Mouse (Mus musculus) spleen, postnatal 36 days (tissue): ENCODE data around the gene Dgke.
"Not testable (repeated sequence)": the region's sequence is repeated elsewhere in the genome, so short reads cannot be mapped to it uniquely, and the experiment has no call there.

ENCODE experiments used
- DNase-seq, 2 experiments: peaks; one replicate each; pipeline ENCODE4 v3.0.0; 2022; ENCODE audit warnings: low spot score in 2 of 2, mixed read lengths in 1 of 2

Dgke gene

GRCm38 (mm10) chr11:89066750-89067149, at the start of gene Dgke:
Dgke (minus strand) TSS chr11:89066850.
- DNase-seq: no peak

DNA sequence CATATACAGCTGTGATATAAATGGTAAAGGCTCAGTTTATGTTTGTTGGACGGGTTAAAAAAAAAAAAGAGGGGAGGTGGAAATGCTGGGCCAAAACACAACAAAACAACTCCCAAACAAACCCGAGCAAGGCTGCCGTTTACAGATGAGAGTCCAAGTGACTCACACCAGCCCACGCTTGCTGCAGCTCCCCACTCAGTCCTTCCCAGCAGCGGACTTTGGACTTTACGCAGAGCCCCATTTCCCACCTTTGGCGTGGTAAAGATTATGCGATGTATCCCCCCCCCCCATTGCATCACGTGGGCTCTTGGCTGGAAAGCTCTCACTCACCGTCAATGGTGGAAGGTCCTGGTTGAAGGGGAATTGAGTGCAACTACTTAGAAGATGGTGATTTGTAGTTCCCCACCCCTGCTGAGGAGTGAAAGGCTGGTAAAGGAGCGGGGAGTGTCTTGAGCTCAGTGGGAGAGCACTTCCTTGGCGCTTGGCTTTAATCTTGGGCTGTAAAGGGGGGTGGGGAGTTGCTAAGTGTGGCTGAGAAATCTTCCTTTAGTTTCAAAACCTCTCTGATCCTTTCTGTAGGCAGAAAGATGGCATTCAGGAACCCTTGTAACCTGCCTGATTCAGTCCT, 40.6 kb upstream of the Dgke start:
- no peak for DNase-seq

- peak; percentile 39 to 57 for DNase-seq
These were observed 39.2 kb upstream of the Dgke start for GRCm38 (mm10) chr11:89105823-89106222.

DNA sequence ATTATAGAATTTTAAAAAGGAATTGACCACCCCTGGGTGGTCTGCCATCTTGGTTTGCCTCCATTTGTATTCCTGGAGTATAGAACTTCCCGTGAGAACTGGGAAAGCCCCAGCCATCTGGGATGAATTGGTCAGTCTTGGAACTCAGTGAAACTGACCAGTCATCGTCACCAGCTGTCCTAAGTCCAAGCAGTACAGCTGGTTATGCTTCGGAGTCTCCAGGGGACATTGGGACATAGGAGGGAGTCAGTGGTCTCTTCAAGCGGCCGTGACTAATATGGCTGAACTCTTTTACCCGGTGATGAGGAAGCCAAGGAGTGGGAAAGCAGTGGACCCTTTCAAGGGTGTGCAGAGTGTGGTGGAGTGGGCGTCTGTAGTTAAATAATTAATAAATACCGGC, 38.6 kb upstream of the Dgke start:
- DNase-seq: no peak

DNA sequence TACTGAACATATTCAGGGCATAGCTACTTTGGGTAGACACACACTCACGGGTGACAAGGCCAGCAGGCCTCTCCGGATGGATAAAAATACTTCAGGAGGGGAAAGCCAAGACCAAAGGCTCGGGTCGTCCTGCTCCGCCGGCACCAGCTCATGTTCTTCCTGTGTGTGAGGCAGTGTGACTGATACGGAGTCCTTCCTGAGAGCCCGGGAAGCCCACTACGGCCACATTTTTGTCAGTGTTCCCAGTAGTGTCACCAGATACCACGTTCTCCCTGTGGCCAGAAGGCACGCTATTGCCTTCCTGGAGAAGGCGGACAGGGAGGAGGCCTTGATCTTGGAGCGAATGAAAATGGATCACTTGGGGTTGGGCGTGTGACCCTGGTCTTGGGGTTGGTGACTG, 36.5 kb upstream of the Dgke start:
- no peak for DNase-seq

DNA sequence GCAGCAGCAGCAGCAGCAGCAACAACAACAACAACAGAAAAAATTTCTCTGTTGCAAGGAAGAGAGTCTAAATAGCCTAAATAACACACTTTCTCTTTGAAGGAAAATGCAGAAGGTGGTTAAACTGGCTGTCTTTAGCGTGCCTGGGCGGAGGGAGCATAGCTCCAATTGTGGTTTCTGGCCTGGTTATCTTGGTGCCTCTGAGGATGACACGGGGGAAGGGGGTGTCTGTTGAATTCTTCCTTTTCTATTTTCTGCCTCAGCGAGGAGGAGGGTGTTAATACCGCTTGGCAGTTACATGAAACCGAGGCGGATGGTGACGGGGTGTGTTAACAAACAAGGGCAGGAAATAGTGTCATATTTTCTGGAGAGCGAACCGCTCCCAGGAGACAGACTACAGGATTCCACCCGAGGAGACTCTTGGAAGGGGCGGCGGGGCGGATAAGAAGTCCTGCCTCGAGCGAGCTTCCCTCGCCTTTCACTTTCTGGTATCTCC, 34.2 kb upstream of the Dgke start:
- DNase-seq: no peak

DNA sequence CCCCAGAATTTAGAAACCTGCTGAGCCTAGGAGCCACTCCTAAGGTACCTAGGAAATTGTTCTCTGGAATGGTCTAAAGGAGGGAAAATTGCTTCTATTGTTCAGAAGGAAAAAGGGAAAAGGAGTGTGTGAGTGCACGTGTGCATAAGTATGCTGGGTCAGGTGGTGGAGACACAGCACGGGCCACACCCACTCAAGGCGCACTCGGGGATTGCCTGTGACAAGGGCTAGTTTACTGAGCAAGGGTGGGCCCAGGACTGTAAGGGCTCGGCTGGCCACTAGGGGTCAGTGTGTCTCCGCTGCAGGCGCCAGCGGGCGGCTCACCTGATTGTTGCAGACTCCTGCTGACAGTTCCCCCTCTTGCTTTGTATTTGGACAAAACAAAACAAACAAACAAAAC, 33.8 kb upstream of the Dgke start:
- peak; percentile 84 to 86 for DNase-seq

DNA sequence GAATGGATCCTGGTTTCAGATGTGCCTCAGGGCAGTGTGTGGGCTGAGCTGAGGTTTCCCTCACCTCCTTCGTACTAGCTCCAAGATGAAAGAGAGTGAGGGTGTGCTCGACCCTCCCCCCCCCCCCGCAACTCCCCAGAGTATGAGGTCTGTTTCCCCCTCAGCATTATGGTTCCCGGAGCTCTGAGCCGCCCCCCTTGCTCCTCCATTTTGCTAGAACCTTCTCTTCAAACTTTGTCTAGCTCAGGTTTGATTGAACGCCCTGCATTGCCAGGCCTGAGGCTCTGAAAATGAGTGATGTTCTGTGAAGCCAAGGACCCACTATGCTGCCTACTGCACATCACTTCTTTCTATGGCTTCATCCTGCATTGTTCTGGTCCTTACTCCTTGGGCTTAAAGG, 32.3 kb upstream of the Dgke start:
- no peak for DNase-seq

DNA sequence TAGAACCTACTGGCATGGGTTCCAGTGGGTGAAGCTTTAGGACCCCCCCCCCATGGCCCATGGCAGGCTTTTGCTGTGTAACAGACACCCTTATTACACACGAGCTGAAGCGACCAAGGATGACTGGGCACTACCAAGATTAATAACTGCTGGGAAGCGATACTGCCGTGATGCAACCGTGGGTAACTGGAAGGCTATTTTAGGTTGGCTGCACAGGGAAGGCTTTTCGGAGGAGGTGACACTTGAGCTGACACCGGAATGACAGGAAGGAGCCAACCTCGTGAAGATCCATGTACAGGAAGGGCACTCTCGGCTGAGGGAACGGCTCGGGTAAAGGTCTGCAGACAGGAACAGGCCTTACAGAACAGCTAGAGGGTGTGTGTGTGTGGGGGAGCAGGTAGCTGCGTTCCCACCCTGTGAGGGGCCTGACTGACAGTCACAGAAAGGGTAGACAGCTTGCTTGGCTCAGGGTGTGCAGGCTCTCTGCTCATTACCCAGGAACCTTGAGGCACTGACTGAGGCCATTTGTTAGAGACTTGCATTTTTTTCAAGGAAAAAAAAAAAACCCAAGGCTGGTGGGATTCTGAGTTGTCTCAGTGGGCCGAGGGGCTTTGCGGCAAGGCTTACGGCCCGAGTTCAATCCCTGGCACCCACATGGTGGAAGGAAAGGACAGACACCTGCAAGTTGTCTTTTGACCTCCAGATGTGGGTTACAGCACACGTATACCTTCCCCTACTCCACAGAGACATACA, 31.6 kb upstream of the Dgke start:
- no peak for DNase-seq

- DNase-seq: not testable (repeated sequence)
These were observed 30.6 kb upstream of the Dgke start for GRCm38 (mm10) chr11:89097292-89097691.

GRCm38 (mm10) chr11:89095306-89095705, 28.7 kb upstream of the Dgke start:
- no peak for DNase-seq

DNA sequence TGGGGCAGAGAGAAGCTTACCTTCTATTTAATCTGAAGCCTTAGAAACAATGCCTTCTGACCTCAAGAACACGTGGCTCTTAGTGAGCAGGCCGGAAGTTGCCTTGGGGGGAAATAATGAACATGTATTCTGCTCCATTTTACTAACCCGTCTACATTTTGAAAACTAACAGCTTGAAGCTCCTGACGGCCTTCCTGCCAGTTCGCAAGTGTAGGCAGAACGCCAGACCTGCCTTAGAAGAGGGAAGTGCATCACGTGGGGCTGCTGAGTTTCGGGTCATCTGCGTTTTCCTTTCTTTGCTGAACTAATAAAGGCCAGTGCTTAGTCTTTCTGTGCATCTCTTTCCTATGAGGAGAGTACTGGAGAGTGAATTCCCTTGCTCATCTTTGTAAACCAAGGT, 26.1 kb upstream of the Dgke start:
- DNase-seq: peak; percentile 82 to 83

GRCm38 (mm10) chr11:89090359-89090758, 23.7 kb upstream of the Dgke start:
- not testable (repeated sequence) for DNase-seq

DNA sequence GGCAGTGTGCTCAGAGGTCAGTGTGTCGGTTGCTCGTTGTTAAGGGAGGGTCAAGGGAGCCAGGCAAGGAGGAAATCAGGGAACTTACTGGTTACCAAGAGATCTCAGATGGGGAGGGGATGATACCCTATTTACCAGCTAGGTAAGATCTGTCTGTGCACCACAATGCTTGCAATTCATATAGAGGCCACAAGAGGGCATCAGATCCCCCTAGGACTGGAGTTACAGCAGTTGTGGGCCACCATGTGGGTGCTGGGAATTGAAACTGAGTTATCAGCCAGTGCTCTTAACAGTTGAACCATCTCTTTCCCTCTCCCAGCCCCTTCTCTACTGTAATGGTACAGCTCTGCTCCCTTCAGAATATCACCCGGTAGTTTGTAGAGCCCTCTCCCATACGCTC, 22.1 kb upstream of the Dgke start:
- no peak for DNase-seq

DNA sequence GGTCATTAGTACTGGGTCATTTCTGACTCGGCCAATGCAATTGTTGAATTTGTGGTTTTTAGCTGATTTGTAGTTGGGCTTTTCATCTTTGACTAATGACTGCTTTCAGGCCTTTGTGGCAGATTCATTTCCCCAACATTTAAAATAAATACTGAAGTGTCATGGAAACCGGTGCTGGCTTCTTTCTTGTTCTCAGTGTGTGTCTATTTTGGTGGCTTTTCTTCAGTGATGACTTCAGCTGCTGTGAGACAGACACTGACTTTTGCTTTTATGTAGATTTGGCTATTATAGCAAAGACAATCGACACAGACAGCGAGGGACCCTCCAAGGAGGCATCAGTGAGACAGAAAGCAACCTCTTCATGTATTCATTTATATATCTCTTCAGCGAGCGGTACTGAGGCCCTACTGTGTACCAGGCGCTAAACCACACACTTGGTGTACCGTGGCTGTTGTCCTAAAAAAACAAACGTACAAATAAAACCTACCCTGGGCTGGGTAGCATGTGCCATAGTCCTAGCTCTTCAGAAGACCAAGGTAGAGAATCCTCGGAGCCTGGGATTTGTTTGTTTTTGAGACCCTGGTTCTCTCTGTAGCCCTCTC, 19.7 kb upstream of the Dgke start:
- no peak for DNase-seq

DNA sequence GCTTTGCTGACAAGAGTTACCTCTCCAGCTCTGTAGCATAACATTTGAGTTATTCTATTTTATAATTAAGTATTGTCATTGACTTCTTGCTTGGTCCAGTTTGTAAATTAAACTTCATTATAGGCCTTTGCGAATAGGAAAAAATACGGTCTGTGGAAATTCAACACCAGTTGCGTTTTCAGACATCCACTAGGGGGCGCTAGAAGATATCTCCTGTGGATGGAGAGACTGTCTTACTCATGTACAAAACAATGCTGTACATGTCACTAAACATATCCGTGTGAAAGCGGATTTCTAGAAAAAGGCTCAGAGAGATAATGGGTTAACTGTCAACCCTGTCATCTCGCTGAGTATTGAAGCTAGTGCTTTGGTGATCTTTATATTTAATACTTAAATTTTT, 18.0 kb upstream of the Dgke start:
- peak; percentile 53 to 74 for DNase-seq

DNA sequence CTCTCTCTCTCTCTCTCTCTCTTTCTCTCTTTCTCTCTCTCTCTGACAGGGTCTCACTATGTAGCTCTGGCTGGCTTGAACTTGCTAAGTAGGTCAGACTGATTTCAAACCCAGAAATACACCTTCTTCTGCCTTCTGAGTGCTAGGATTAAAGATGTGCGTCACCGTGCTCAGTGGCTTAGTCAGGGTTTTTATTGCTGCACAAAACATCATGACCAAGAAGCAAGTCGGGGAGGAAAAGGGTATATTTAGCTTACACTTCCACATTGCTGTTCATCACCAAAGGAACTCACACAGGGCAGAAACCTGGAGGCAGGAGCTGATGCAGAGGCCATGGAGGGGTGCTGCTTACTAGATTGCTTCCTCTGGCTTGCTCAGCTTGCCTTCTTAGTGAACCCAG, 16.0 kb upstream of the Dgke start:
- DNase-seq: not testable (repeated sequence)

- DNase-seq: not testable (repeated sequence)
These were observed 15.3 kb upstream of the Dgke start for GRCm38 (mm10) chr11:89081906-89082305.

DNA sequence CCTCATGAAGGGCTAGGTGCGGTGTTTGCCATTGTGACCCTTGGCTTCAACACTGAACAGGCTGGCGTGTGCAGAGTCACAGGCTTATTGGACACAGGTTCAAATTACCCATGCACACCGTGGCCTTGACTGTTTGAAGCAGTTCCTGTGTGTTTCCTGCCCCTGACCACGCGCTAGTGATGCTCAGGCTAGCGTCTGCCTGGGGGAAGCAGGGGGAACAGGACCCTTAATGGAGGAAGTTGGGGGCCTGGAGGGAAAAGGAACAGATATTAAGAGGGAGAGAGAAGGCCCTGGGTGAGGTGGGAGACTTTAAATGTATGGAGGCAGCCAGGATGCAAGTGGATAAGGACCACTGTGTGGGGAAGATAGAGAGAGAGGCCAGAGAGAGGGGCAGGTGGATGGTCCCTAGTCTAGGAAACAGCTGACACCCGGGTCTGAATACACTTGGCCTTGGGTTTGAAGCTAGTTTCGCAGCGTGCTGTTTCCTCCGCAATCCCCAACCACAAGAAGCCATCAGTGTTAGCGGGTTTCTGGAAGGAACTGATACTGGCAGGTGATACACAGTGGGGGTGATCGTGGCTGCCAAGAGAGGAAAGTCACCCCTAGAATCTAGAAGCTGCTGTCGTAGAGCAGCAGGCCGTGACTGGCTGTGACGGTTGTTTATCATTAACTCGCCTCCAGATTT, 12.5 kb upstream of the Dgke start:
- DNase-seq: peak; percentile 78 to 83

- no peak for DNase-seq
These were observed 11.7 kb upstream of the Dgke start for GRCm38 (mm10) chr11:89078305-89078704.

GRCm38 (mm10) chr11:89077601-89078000, 11.0 kb upstream of the Dgke start:
- peak; percentile 31 to 38 for DNase-seq

GRCm38 (mm10) chr11:89076370-89076821, 9.7 kb upstream of the Dgke start:
- DNase-seq: peak; percentile 37 to 53
